10 mouse cellular contexts compared by ENCODE assay signal in the genomic region with DNA sequence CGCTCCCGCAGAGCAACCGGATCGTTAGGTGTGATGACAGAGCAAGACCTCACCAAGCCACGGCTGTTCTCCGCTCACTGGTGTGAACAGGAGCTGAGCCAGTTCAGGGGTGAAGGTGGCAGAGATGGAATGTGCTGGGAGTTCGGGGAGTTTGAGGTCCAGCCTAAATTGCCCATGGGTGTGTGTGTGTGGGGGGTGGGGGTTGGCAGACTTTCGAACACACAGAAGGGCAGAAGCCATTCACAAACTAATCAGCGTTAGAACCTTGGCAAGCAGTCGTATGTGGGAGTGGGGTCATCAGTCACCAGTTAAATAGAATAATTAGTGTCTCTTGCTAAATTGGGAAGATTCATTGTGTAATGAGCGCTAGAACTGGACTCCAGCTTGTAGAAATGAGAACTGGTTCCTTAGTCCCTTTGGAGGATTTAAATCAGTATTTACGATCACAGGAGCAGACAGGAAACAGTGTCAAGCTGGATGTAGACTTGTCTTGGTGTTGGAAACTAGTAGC. TPM values are rescaled to one million over a fixed set of nuclear protein-coding genes. Genes with fewer than 3 reads are reported as not detected.
DNase-seq lines count a peak whose midpoint lies in the region; ATAC-seq lines count a peak whose summit lies in the region.
"Had no signal": no experiment of that assay in that cellular context is flagged by ENCODE, and none has a peak within 500 bp of the region (broad histone marks: within the 10 kb centered on the region; RNA-seq: fewer than 3 reads in every experiment).

No protein-coding gene starts in this region.

- no peaks in the 10 kb centered on the region for H3K9me3 ChIP-seq in heart, embryonic 12.5 days (replicated peaks)
- no peaks in the 10 kb centered on the region for H3K9me3 ChIP-seq in neural tube, embryonic 12.5 days
- no peaks in the 10 kb centered on the region for H3K9me3 ChIP-seq in liver, embryonic 15.5 days (replicated peaks)
- H3K9me3 ChIP-seq: embryonic facial prominence, embryonic 15.5 days had no signal

- peaks cover 7% of the 10 kb centered on the region; the same call in 1 of the 2 replicates for H3K36me3 ChIP-seq in heart, embryonic 12.5 days
- H3K36me3 ChIP-seq in neural tube, embryonic 12.5 days, result no peaks in the 10 kb centered on the region
- H3K36me3 ChIP-seq in liver, embryonic 15.5 days (replicated peaks), result peaks cover 33% of the 10 kb centered on the region

- 60% methylated on average over 12 of the region's 12 CpGs for WGBS in heart, embryonic 12.5 days
- WGBS in neural tube, embryonic 12.5 days, result 71% methylated on average over 12 of the region's 12 CpGs
- 82% methylated on average over 12 of the region's 12 CpGs for WGBS in liver, embryonic 15.5 days (ENCODE audit: insufficient replicate concordance)

- no peak for ATAC-seq in heart, embryonic 12.5 days (ENCODE audit: insufficient number of reproducible peaks, low FRiP score)
- 0 out of 2 replicates have a peak, but pooled peaks have one; percentile 37 for ATAC-seq in neural tube, embryonic 12.5 days (ENCODE audit: low FRiP score, low read depth)
- no peak for ATAC-seq in liver, embryonic 15.5 days (ENCODE audit: insufficient read depth)

- DNase-seq in heart, adult 11 months, result peak; percentile 87
- DNase-seq in neural tube, embryonic 10.5 days (ENCODE audit: extremely low spot score, low spot score), result no peak
- no peak for DNase-seq in adrenal gland, postnatal 36 days
- no peak for DNase-seq in embryo, embryonic 11 days
- DNase-seq in left cerebral cortex, adult 11 months (ENCODE audit: low spot score), result no peak

- H3K27me3 ChIP-seq in heart, embryonic 12.5 days (replicated peaks), result no peaks in the 10 kb centered on the region
- no peaks in the 10 kb centered on the region for H3K27me3 ChIP-seq in neural tube, embryonic 12.5 days (replicated peaks)
- no peaks in the 10 kb centered on the region for H3K27me3 ChIP-seq in liver, embryonic 15.5 days
- H3K27me3 ChIP-seq: embryonic facial prominence, embryonic 15.5 days had no signal

- peaks cover 31% of the 10 kb centered on the region for H3K4me1 ChIP-seq in heart, embryonic 12.5 days (replicated peaks)
- H3K4me1 ChIP-seq in neural tube, embryonic 12.5 days, result peaks cover 11% of the 10 kb centered on the region; the same call in 1 of the 2 replicates
- H3K4me1 ChIP-seq in liver, embryonic 15.5 days (replicated peaks), result peaks cover 71% of the 10 kb centered on the region

- H3K9ac ChIP-seq in heart, embryonic 12.5 days, result no peak overlapping the region
- H3K9ac ChIP-seq in neural tube, embryonic 12.5 days, result no peak overlapping the region
- H3K9ac ChIP-seq in liver, embryonic 15.5 days, result no peak overlapping the region
- H3K9ac ChIP-seq: embryonic facial prominence, embryonic 15.5 days had no signal

- no peak overlapping the region for H3K27ac ChIP-seq in heart, embryonic 12.5 days (ENCODE audit: poor library complexity, severe bottlenecking)
- no peak overlapping the region for H3K27ac ChIP-seq in neural tube, embryonic 12.5 days
- H3K27ac ChIP-seq in liver, embryonic 15.5 days (replicated peaks), result peak overlapping the region; percentile 31; the same call in 1 of the 2 replicates
- H3K27ac ChIP-seq: left cerebral cortex, adult 2 months had no signal

- no peak overlapping the region for H3K4me3 ChIP-seq in heart, embryonic 12.5 days
- no peak overlapping the region for H3K4me3 ChIP-seq in neural tube, embryonic 12.5 days
- no peak overlapping the region for H3K4me3 ChIP-seq in liver, embryonic 15.5 days (replicated peaks)
- H3K4me3 ChIP-seq: embryonic facial prominence, embryonic 15.5 days; left cerebral cortex, adult 2 months had no signal

- no peak overlapping the region for H3K4me2 ChIP-seq in heart, embryonic 12.5 days
- H3K4me2 ChIP-seq in neural tube, embryonic 12.5 days (replicated peaks), result no peak overlapping the region
- no peak overlapping the region for H3K4me2 ChIP-seq in liver, embryonic 15.5 days

RNA-seq across cellular contexts. Expression of a gene that starts 50.9 kb away (rescaled TPM):
- polyA plus RNA-seq in heart, embryonic 12.5 days (2016; fragmentation: Nextera tagmentation; extraction: Ambion mirVana), result 20.3 and 21.1 TPM in 2 replicates
- polyA plus RNA-seq in neural tube, embryonic 12.5 days (2016; fragmentation: Nextera tagmentation; extraction: Ambion mirVana), result 41.5 and 44.9 TPM in 2 replicates
- 25.7 and 25.8 TPM in 2 replicates for polyA plus RNA-seq in liver, embryonic 15.5 days (2015; fragmentation: Nextera tagmentation; extraction: Ambion mirVana)
- total RNA-seq in adrenal gland, postnatal 36 days (2021), result 10 to 100 TPM; 40.7 to 66.7 TPM
